8 mouse cellular contexts compared by ENCODE assay signal in genomic region chrX:74392535-74393443, GRCm38 (mm10). TPM values are rescaled to one million over a fixed set of nuclear protein-coding genes. Genes with fewer than 3 reads are reported as not detected.
A peak's percentile ranks its signal among the peaks of the same experiment; 100 is the strongest.
DNase-seq lines count a peak whose midpoint lies in the region; ATAC-seq lines count a peak whose summit lies in the region.

TSS of gene Fam3a (minus strand) at chrX:74393272.
TSS of gene Ikbkg (plus strand) at chrX:74393290.

- H3K4me3 ChIP-seq in hindbrain, embryonic 11.5 days (ENCODE audit: low read depth, low read length), result peak within 1 kb of the TSS; percentile 46

- 0 out of 2 replicates have a peak within 1 kb of the TSS, but pooled peaks have one; percentile 58 for H3K27ac ChIP-seq in hindbrain, embryonic 11.5 days (ENCODE audit: low read depth, low read length)

- H3K27me3 ChIP-seq in hindbrain, embryonic 11.5 days (ENCODE audit: control insufficient read depth, insufficient read depth, low read length), result no peaks in the 10 kb centered on the region

- H3K36me3 ChIP-seq in hindbrain, embryonic 11.5 days (ENCODE audit: control insufficient read depth, insufficient read depth, low read length), result no peaks in the 10 kb centered on the region

- DNase-seq in Muller cell, postnatal 12 days (ENCODE audit: inconsistent ontology term), result peak; percentile 86
- DNase-seq in cerebellum, adult 9-11 months, result peak; percentile 88
- DNase-seq in frontal cortex, adult 2 months (ENCODE audit: extremely low spot score in 1 of 2, low spot score in 1 of 2), result peak; percentile 71 to 81
- DNase-seq in hindbrain, embryonic 11.5 days (ENCODE audit: low spot score), result peak; percentile 78
- DNase-seq in layer of hippocampus, postnatal 25 days (ENCODE audit: extremely low spot score in 1 of 2, low spot score in 1 of 2), result peak; percentile 40 to 52
- DNase-seq in lung, postnatal 25 days (ENCODE audit: low spot score), result peak; percentile 90
- DNase-seq in retina, embryonic 14.5 days (ENCODE audit: low spot score), result peak; percentile 84
- peak; percentile 83 for DNase-seq in thymus, postnatal 4 days

- peak; percentile 100 for ATAC-seq in hindbrain, embryonic 11.5 days (ENCODE audit: low FRiP score)

- no peaks in the 10 kb centered on the region for H3K4me1 ChIP-seq in hindbrain, embryonic 11.5 days (replicated peaks; ENCODE audit: control insufficient read depth, insufficient read depth, low read length)

- no peaks in the 10 kb centered on the region for H3K9me3 ChIP-seq in hindbrain, embryonic 11.5 days (ENCODE audit: control insufficient read depth, low read length)

- peak within 1 kb of the TSS; percentile 59 for H3K9ac ChIP-seq in hindbrain, embryonic 11.5 days (ENCODE audit: low read depth, low read length)

- H3K4me2 ChIP-seq in hindbrain, embryonic 11.5 days (replicated peaks; ENCODE audit: low read depth, low read length), result peak within 1 kb of the TSS; percentile 50

- WGBS in hindbrain, embryonic 11.5 days, result 17% methylated on average over 30 of the region's 30 CpGs

RNA-seq across cellular contexts. Expression of gene Fam3a, which starts in this region (rescaled TPM):
- 33.8 and 33.9 TPM in 2 replicates for polyA plus RNA-seq in frontal cortex, adult 2 months (2012; rRNA removed)
- 26.9 and 29.0 TPM in 2 replicates for polyA plus RNA-seq in hindbrain, embryonic 11.5 days (2014; fragmentation: Nextera tagmentation; extraction: Ambion mirVana)
- 10 to 100 TPM; 17.8 to 24.9 TPM for total RNA-seq in layer of hippocampus, postnatal 25 days (2021)

RNA-seq across cellular contexts. Expression of gene Ikbkg, which starts in this region (rescaled TPM):
- 20.5 and 21.4 TPM in 2 replicates for polyA plus RNA-seq in frontal cortex, adult 2 months (2012; rRNA removed)
- polyA plus RNA-seq in hindbrain, embryonic 11.5 days (2014; fragmentation: Nextera tagmentation; extraction: Ambion mirVana), result 21.7 and 25.4 TPM in 2 replicates
- 10 to 100 TPM; 51.0 to 56.3 TPM for total RNA-seq in layer of hippocampus, postnatal 25 days (2021)

Comparison
In these comparisons a context has a peak if more than half of its experiments do, and no peak if none do; other contexts are left out.
1. Peak in every context shown above with its lines: DNase-seq, ATAC-seq, H3K4me3 ChIP-seq and H3K27ac ChIP-seq.